Mouse (Mus musculus) erythroblast, embryonic 14.5 days (primary cell): ENCODE data around the gene Unc50. TPM values are rescaled to one million over a fixed set of nuclear protein-coding genes. Genes with fewer than 3 reads are reported as not detected.
A peak's percentile ranks its signal among the peaks of the same experiment; 100 is the strongest.

Experiments
- H3K27me3 ChIP-seq: 2 replicates; pipeline ENCODE4 v1.6.1; 2012; ENCODE audit warnings: inconsistent platforms; ENCODE audit not compliant: control insufficient read depth
- H3K36me3 ChIP-seq: 2 replicates; pipeline ENCODE4 v1.6.1; 2012; ENCODE audit warnings: mild to moderate bottlenecking, inconsistent platforms; ENCODE audit not compliant: control insufficient read depth
- H3K4me1 ChIP-seq: 2 replicates; pipeline ENCODE4 v1.6.1; 2012; ENCODE audit warnings: inconsistent platforms; ENCODE audit not compliant: control insufficient read depth
- H3K4me3 ChIP-seq: replicated peaks from 2 replicates; pipeline ENCODE3; 2012; ENCODE audit warnings: moderate library complexity, mild to moderate bottlenecking, inconsistent platforms
- H3K9me3 ChIP-seq: 2 replicates; pipeline ENCODE4 v1.6.1; 2012; ENCODE audit warnings: low read length, inconsistent platforms, mixed read lengths; ENCODE audit not compliant: control insufficient read depth
- GATA1 ChIP-seq: IDR thresholded peaks from 2 replicates; pipeline ENCODE4 v1.6.1; 2012; ENCODE audit warnings: low read length, inconsistent platforms, mixed read lengths
- TAL1 ChIP-seq: IDR thresholded peaks from 3 replicates; pipeline ENCODE4 v1.6.1; 2012; ENCODE audit warnings: low read length, inconsistent platforms, mixed read lengths
- polyA plus RNA-seq: library from polyadenylated mRNA; stranded (reverse); fragments of >175 nt; gene quantifications from 2 replicates; pipeline ENCODE4 v1.2.3, GENCODE M21; 2012

Gene Unc50
- polyA plus RNA-seq, 1 experiment = 4.1 TPM

DNA sequence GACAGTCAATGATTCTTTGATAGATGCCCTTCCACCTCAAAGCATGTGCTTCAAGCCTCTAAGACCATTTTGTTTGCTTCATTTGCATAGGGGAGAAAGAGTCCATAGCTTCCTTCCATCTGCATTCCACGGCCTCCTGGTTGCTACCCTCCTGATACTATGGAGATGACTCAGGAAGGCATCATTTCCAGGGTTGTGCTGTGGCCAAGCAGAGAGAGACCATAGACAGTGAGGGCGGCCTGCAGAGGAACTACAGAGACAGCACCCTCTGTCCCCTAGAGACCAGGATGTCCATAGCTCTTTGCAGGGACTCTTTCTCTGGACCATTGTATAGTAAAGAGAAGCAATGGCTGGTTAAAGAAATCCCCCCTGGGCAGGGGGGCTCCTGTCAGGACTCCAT is 24.8 kb upstream of the Unc50 start:
- H3K4me3 ChIP-seq = no peak overlapping the region
- no peaks in the 10 kb centered on the region for H3K36me3 ChIP-seq
- H3K9me3 ChIP-seq = no peaks in the 10 kb centered on the region
- H3K27me3 ChIP-seq = no peaks in the 10 kb centered on the region
- peaks cover 1% of the 10 kb centered on the region; the same call in 1 of the 2 replicates for H3K4me1 ChIP-seq
- no peak for TF ChIP-seq GATA1
- TF ChIP-seq TAL1 = no peak

DNA sequence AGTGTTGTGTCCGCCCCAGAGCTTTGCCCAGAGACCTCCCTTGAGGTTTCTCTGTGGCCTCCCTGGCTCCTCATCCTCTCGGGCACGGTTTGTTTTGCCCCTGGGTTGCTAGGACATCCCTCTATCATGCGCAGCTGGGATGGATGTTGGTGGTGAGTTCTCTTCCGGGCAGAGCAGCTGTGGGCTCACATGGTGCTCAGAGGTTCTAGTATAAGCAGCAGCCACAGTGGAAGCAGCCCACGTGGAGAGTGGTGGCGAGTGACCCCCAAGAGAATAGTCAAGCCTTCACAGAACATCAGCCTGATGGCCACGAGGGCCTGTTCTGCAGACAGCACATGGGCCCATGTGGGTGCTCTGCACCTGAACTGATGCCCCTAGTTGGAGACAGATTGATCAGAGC is 22.7 kb upstream of the Unc50 start:
- Histone ChIP-seq H3K4me3 (no peak overlapping the region), H3K27me3 (no peaks in the 10 kb centered on the region), H3K4me1 (peaks cover 1% of the 10 kb centered on the region; the same call in 1 of the 2 replicates), H3K9me3 (no peaks in the 10 kb centered on the region), H3K36me3 (no peaks in the 10 kb centered on the region)
- no peak for TF ChIP-seq GATA1
- no peak for TF ChIP-seq TAL1

DNA sequence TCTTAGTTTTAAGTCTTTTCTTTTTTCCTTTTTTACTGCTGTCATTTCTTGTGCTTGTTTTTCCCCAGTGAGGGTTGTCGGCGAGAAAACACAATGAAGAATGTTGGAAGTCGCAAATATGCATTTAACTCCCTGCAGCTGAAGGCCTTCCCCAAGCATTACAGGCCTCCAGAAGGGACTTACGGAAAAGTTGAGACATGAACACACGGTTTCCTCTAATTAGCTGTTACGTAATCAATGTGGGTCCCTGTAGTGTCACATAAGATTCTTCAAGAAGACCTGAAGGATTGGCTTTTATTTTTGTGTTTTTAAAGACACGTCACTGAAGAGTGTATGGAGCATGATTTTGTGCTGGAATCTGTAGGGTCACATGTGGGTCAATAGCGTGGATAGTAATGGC is 21.9 kb upstream of the Unc50 start:
- TF ChIP-seq GATA1 (no peak), TAL1 (no peak)
- Histone ChIP-seq H3K4me3 (no peak overlapping the region), H3K4me1 (peaks cover 1% of the 10 kb centered on the region; the same call in 1 of the 2 replicates), H3K27me3 (no peaks in the 10 kb centered on the region), H3K9me3 (no peaks in the 10 kb centered on the region), H3K36me3 (no peaks in the 10 kb centered on the region)

DNA sequence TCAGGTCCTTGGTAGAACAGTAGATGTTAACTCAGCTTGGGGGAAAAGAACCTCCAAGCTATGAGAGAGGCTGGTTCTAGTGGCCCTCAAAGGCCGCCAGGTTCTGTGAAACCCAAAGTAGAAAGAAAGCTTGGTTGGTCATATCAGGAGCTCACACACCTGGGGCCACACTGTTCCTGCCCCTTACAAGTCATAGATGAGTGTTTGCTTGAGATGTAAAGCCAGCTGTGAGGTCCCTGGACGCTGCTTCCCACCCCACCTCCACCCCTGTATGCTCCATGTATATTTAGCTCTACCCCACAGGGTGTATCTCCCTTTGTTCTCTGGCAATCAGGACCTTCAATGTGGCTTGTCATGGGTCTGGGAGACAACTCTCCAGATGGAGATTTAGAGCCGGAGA is 21.3 kb upstream of the Unc50 start:
- Histone ChIP-seq H3K27me3 (no peaks in the 10 kb centered on the region), H3K4me3 (no peak overlapping the region), H3K4me1 (peaks cover 1% of the 10 kb centered on the region; the same call in 1 of the 2 replicates), H3K36me3 (no peaks in the 10 kb centered on the region), H3K9me3 (no peaks in the 10 kb centered on the region)
- TF ChIP-seq TAL1 (no peak), GATA1 (no peak)

DNA sequence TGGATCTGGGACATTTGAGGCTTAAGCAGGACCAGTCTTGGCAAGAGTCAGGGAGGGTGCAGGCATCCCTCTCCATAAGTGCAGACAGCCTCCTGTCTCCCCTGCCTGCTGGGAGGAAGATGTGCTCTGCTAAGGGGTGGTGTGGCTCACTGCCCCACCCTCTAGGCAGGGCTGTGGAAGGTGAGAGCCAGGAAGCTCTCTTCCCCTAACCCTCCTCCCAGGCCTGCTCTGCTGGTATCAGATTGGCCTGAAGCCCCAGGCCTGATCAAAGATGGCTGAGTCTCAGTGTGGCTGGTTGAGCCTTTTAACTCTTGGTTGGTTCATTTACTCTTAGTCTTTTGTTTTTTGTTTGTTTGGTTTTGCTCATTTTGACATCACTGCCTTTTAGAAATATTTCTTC is 20.3 kb upstream of the Unc50 start:
- Histone ChIP-seq H3K27me3 (no peaks in the 10 kb centered on the region), H3K9me3 (no peaks in the 10 kb centered on the region), H3K36me3 (no peaks in the 10 kb centered on the region), H3K4me3 (no peak overlapping the region), H3K4me1 (peaks cover 1% of the 10 kb centered on the region; the same call in 1 of the 2 replicates)
- no peak for TF ChIP-seq GATA1
- TF ChIP-seq TAL1 = no peak

DNA sequence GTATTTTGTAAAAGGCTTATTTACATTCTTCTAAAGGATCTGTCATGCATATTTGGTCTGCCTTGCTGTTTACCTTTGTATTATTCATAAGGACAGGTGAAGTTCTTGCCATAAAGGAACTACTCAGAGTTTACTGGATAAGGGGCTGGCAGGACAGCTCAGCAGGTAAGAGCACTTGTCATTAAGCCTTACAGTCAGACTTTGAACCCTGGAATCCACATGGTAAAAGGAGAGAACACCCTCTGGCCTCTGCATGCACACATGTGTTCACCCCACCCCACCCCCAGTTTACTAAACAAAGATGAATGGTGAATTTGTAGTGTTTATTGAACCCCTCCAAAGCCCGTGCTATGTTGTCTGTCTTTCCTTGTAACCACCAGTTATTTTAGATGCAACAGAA is 14.5 kb upstream of the Unc50 start:
- Histone ChIP-seq H3K4me3 (no peak overlapping the region), H3K9me3 (peaks cover 8% of the 10 kb centered on the region), H3K36me3 (peaks cover 27% of the 10 kb centered on the region), H3K27me3 (no peaks in the 10 kb centered on the region), H3K4me1 (peaks cover 2% of the 10 kb centered on the region)
- TF ChIP-seq GATA1 (no peak), TAL1 (no peak)

DNA sequence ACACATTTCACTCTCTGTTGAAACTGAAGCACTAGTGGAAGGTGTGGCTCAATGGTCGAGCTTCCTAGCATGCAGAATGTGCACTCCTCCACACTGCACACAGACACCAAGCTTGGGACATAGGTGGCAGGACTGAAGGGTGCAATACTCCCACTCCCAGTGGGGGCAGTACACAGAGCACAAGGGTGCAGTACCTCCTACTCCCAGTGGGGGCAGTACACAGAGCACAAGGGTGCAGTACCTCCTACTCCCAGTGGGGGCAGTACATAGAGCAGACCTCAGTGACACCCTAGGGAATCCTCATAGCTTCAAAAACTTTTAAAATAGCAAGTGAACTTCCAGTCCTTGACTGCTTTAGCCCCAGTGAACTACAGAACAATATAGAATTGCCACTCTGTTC is 10.5 kb upstream of the Unc50 start:
- no peak overlapping the region for H3K4me3 ChIP-seq
- H3K4me1 ChIP-seq = peaks cover 2% of the 10 kb centered on the region
- H3K36me3 ChIP-seq = peaks cover 41% of the 10 kb centered on the region

DNA sequence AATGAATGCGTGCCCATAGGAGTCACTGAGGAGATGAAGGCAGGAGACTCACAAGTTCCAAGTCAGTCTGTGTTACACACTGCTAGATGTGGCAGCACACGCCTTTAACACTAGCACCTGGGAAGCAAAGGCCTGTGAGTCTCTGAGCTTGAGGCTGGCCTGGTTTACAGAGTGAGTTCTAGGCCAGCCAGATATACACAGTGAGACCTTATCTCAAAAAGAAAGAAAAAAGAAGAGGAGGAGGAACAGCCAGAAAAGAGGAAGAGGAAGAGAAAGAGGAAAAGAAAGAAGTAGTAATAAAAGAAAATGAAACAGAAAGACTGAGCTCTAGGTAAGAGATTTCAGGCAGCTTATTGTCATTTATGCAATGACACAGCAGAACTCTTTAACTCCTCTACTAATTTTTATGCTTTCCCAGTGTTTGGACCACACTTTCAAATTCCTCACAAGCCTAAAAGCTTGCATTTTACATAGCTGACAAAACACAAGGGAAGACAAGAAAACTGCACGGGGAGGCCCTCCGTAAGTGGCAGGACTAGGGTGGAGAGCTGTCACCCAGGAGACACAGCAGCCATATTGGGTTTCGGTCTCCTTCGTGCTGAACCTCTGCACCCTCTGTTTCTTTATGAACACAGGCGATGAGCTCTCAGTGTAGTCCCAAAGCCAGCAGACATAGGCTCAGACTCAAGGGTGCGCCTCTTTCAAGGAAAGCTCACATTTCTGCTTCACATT is 2.6 kb upstream of the Unc50 start:
- no peak overlapping the region for H3K4me3 ChIP-seq
- H3K9me3 ChIP-seq = peaks cover 6% of the 10 kb centered on the region
- H3K4me1 ChIP-seq = peaks cover 40% of the 10 kb centered on the region
- no peaks in the 10 kb centered on the region for H3K27me3 ChIP-seq
- peaks cover 41% of the 10 kb centered on the region for H3K36me3 ChIP-seq
- no peak for TF ChIP-seq TAL1

More for the DNA sequence above, 10.5 kb upstream of the Unc50 start:
- TF ChIP-seq TAL1 (no peak), GATA1 (no peak)
- H3K27me3 ChIP-seq = no peaks in the 10 kb centered on the region
- H3K9me3 ChIP-seq = peaks cover 14% of the 10 kb centered on the region

DNA sequence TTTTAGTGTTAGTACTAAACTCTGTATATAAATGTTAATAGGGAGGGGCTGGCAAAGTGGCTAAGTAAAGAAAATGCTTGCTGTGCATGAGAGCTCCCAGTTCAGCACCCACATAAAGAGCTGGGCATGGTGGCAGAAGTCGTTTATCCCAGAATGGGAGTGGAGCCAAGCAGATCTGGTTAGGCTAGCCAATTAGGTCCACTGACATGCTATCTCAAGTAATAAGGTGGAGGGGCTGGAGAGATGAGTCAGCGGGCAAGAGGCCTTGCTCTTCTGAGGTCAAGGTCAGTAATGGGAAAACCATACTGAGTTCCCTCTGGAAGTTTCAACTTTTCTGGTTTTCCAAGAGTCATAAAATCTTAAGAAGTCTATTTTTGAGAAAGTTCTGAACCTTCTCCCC is 1.0 kb upstream of the Unc50 start:
- peaks cover 5% of the 10 kb centered on the region for H3K9me3 ChIP-seq
- H3K4me3 ChIP-seq = peak overlapping the region; percentile 92
- TF ChIP-seq TAL1 = no peak
- peaks cover 56% of the 10 kb centered on the region for H3K36me3 ChIP-seq
- H3K4me1 ChIP-seq = peaks cover 52% of the 10 kb centered on the region
- no peaks in the 10 kb centered on the region for H3K27me3 ChIP-seq

DNA sequence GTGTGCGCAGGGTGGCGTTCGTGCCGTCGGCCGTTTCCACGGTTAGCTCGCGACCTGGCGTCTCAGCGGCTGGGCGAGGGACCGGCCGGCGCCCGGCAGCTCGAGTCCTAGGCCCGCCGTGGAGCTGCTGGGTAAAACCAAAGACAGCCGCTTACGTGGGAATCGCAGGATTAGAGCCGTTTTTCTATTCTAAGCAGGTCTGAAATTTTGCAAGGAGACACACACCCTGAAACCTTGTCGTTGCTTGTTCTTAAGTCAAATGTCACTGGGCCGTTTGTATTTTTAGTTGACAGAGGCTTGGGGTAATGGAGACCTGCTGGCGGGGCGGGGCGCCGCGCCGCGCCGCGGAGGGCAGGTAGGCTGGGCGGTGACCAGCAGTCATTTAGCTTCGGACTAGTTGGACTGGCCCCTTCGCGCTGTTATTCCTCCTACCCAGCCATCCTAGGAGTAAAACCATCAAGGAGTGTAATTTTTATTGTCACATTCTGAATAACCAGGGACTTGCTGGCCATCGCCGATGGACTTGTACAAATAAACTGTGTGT is 430 bp downstream of the Unc50 start:
- TF ChIP-seq TAL1 = no peak
- TF ChIP-seq GATA1 = no peak
- H3K27me3 ChIP-seq = no peaks in the 10 kb centered on the region
- peaks cover 61% of the 10 kb centered on the region for H3K36me3 ChIP-seq
- H3K4me3 ChIP-seq = peak overlapping the region; percentile 92
- H3K9me3 ChIP-seq = no peaks in the 10 kb centered on the region
- peaks cover 62% of the 10 kb centered on the region for H3K4me1 ChIP-seq
